Mouse (Mus musculus) cerebellum, postnatal 10 days (tissue): ENCODE measurements around the gene Psma1.

Experiments used
- DNase-seq, 2 experiments: peaks; one replicate each; pipeline ENCODE4 v3.0.0; 2021; ENCODE audit warnings: mixed read lengths in 2 of 2

Gene Psma1

DNA sequence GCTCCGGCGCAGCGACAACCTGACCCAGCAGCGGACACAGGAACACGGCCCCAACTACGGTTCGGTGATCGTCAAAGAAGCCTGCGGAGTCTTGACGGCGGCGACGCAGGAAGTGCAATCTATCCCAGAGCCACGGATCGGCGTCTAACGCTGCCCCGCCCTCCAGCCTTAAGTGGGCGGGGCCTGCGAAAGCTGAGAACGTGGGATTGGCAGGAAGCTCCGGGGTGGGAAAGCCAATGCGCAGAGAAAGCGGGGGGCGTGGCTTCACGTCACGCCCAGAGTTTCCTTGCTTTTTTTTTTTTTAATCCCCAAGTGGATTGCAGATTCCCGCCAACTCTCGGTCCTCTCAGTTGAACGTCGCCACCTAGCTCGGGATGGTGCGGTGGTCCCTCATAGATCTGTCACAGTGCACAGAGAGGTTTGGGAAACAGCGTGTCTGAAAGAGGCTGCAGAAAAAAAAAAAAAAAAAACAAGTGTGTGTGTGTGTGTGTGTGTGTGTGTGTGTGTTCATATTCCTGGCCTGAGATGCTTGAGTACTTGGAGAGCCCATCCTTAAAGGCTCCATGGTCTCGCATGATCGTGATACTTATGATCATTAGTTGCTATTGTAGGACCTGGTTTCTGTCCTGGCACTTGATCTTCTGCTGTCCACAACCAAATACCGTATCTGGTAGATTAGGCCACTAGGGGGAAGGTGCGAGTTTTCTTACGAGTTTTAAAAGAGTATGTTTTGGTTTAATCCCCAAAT is at the start of gene Psma1:
TSS of gene Psma1 (minus strand) at position 114 of the 748 bp plus-strand sequence.
- DNase-seq: peak; percentile 98 to 99

DNA sequence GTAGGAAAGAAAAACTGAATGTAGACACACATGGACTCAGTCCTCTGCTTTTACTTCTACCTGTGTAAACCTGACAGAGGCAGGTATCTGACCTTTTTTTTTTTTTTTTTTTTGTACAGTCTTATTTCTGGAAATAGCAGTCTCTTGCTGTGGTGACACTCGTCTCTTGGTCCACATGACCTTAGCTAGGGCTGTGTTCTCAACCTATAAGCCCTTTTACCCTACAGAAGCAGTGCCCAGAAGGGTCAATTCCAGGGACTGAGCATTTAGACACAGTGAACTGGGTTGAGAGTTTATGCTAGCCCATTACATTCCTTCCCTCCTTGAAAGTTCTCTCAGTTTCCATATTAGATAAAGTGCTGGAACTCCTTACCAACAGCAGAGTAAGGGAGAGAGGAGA is 47.6 kb upstream of the Psma1 start:
- DNase-seq: no peak

DNA sequence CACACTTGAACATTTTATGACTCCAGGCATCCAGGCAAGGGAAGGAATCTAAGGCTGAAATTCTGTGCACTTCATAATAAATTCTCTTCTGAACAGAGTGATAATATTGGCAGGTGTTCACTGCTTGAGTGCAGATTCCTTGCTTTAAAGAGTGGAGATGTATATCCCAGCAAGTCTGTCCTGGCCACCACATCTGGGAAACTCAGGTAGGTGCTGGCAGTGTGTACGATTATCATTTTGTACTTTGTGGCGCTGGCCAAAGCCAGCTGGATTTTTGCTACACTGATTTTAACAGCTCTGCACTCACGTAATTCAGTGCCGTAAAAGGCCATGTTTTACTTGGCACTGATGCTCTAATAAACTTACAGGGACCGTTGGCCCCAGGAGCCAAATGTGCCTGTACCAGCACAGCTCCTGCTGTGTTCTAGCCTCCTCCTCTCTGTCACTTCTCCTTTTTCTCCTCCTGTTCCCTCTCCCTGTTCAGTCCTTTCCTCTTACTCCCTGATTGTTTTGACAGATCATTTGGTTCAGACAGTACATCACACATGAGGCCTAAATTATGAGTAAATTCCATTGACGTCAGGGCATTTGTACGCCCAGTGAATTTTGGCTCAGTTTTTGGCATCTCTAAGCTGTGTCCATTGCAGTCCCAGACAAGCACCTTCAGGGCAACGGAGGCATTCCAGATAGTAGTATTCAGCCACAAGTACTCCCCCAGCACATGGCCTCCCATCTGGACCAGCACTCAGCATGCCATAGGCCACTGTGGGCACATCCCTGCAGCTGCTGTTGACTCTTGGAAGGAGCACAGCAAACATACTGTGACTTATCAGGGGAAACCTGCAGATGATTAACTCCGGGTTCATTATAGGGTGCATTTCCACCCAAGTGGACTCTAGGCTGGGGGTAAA is 46.9 kb upstream of the Psma1 start:
- peak; percentile 60 to 64 for DNase-seq

DNA sequence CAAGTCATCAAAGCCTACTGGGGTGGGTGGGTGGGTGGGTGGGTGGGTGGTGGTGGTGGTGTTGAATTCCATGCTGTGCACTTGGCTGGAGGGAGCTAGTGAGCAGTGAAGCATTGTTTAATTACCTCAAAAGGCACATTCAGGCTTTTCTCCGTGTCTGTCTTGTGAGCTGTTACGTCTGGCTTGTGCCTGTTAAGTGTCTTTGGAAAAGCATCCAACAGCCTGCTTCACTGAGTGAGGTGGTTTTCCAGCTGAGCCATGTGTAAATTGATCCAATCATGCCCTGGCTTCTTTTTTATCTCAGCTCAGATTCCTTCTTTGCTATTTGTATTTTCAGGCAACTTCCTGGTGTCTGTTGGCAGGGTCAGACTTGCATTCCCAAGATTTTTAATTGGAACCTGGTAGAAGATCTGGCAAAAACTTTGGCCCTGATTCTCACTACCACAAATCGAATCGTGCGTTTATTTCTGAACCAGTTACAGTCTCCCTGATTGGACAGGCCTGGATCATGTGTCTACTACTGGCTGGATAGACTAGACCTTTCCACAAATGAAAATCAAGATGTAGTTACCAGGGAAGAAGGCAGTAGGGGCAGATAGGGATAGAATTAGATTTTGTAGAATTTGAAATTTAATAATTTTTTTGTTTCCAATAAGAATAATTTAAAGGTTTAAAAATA is 45.9 kb upstream of the Psma1 start:
- DNase-seq: peak; percentile 37 to 58

DNA sequence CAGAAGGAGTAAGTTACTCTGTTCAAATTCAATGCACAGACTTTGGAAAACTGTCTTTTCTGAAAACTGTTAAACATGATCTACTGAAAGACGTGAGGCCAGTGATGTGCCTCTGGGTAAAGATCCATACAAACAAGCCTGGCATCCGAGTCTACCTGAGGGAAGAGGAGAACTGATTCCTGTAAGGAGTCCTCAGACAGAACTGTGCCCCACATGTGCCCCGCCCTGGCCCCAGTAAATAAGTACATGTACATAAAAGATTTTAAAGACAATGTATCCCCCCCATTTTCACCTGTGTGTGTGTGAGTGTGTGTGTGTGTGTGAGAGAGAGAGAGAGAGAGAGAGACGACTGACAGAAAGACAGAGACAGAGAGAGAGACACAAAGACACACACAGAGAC is 42.0 kb upstream of the Psma1 start:
- DNase-seq: no peak

DNA sequence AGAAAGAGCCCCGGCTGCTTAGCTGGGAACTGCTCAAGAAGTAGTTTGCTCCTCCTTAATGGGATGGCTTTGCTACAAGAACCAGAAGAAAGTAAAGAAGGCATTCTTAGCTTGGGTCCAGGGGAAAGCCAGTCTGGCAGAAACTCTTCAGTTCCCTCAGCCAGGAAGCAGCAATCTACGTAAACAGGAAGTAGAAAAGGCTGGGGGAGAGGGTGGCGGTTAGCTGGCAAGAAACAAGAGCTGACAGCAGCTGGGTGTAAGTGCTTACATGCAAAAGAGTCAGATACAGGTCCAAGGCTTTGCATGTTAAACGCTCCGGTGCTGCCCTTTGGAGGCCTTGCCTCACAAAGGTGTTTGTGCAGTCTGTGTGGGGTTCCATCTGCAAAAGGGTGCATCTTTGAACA is 41.5 kb upstream of the Psma1 start:
- DNase-seq: peak in 1 of 2 experiments; percentile 31

DNA sequence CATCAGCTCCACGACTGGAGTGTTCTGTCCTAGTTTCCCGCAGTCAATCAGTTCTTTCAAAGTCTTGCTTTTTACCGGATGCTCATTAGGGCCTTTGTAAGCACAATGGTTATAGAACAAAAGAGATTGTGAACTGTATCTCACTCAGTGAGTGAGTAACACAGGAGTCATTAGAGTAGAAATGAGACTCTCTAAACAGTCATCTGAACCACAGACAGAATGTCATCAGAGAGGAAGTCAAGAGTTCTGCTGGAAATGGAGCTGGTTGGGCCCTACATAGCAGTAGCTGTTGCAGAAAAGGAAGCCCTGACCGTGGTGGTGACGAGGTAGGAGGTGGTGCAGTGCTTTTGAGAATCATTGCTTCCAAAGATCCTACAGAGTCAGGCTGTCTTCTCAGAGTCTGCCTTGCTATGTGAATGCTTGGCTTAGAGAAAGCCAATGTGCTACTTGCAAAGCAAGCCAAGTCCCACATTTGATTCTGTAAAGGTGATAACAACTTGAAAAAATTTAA is 40.5 kb upstream of the Psma1 start:
- DNase-seq: no peak

DNA sequence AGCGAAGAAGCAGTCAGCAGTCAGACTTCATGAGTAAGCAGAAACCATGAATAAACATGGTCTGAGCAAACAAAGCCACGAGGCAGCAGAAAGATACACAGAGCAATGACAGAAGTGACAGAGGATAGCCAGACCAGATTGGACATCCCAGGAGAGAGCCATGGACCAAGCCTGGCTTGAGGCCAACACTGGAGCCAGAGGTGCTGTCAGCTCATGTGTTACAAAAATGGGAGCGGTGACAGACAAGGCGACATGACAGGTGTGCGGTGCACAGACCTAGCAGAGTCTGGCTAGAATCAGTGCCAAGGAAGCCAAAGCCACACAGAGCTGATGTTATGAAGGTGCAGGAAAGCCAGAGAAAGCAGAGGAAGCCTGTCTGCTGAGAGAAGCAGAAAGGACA is 35.3 kb upstream of the Psma1 start:
- DNase-seq: peak; percentile 86 to 87

DNA sequence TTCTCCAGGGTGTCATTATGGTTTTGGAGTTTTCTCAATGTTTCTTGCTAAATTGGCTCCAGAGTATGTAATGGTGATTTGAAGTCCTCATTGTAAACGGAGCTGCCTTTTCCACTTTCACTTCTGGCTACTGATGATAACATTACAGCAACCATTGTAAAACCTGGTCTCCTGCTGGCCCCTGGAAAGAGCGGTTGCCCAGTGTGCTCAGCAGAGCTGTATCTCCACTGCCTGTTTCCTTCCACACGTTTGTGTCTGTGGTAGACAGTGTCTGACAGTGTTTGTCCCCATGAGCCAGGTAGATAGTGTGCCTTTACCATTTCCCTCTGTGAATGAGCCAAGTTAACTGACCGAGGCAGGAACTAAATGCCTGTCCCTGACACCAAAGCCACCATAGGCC is 33.1 kb upstream of the Psma1 start:
- no peak for DNase-seq

DNA sequence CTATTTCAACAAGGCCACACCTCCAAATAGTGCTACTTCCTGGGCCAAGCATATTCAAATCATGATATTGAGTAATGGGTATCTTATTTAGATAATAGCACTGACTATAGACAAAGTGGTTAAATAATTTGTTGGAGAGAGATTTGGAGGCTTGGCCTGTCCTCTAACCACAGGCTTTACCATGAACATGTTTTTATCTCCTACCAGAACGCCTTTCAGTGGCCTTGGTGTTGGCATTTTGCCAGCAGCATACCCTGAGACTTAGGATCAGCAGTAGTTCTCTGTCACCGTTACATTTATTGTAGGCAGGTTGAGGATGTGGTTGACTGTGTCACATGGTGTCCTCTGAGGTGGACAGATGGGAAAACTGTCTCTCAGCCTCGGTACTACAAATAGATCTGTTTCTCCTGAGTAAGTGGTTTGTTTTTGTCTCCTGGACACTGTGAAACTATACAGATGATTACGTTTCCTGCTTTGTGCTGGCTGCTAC is 25.4 kb upstream of the Psma1 start:
- DNase-seq: no peak

DNA sequence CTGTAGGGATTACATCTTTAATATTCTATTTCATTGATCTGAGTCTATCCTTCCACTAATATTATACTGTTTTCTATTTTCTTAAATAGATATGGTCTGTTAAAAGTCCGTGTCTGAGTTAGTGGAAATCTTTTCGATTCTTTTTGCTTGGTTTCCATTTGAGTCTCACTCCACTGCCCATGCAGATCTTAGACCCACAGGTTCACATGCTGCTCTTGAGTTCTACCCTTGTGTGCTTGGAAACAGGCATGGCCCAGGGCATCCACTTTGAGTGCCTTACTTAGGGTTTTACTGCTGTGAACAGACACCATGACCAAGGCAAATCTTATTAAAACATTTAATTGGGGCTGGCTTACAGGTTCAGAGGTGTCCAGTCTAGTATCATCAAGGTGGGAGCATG is 24.9 kb upstream of the Psma1 start:
- peak in 1 of 2 experiments; percentile 1 for DNase-seq

DNA sequence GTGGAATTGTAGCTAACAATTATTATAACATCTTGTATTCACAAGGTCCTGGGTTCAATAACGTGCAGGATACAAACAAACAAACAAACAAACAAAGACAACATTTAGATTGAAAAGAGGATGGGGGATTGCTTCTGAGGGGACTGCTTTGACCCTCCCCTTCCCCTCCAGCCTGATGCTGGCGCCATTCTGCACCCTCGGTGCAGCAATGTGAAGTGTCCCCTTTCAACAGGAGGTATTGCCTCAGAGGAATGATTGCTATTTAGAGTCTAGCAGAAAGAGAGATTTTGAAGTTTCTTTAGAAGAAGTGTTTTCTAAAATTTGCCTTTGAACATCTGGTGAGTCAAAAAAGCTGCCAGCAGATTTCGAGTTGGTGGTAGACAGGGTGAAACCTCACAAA is 23.3 kb upstream of the Psma1 start:
- DNase-seq: peak in 1 of 2 experiments; percentile 0

DNA sequence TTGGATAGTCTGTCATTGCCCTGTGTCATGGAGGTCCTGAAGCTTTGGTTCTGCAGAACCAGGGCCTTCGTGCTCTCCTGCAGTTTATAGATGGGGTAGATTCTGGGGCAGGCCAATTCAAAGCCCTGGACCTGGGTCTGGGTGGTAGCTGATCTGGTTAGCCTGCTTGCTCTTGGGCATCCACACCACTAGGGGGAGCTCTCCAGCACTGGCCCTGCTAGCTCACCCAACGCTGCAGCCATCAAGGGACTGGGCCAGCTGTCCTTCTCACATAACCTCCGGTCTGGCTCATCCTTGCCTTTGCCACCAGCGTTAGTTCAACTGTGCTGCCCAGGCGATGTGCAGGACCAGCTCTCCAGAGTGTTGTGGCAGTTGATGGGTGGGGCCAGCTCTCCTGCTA is 18.8 kb upstream of the Psma1 start:
- peak; percentile 53 to 64 for DNase-seq

DNA sequence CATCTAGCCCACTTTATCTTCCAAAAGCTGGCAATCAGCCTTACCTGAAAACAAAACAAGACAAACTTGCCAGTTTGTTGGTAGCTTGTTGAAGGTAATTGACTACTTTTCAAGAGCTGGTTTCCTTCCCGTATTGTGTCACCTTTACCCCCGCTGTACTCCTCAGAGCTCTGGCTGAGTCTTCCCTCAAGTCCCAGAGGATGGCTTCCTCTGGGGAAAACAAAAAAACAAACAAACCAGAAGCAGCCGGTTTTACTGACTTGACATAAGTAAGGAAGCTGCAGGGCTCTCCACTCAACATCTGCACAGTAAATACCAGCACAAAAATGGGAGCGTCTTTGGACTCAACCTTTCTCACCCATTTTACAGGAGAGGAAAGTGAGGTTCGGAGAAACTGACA is 18.0 kb upstream of the Psma1 start:
- DNase-seq: no peak

DNA sequence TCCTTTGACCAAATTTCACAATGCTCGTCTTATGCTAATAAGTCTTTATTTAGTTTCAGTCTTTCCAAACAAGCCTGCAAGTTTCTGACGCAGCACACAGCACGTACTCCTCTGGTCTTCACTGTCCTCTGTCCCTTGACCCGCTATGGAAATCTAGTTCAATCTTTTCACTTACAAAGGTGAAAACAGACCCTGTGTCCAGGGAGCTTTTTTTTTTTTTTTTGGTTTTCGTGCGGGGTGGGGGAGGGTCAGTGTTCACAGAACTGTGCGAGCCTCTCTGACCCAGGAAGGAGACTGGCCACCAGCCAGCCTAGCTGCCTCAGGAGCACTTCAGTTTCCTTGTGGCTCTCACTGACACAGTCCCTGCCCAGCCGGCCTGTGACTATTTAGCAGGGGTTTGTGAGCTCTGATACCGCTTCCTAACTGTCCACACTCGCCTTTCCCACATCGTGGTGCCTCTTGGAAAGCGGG is 16.6 kb upstream of the Psma1 start:
- DNase-seq: peak; percentile 95 to 97

DNA sequence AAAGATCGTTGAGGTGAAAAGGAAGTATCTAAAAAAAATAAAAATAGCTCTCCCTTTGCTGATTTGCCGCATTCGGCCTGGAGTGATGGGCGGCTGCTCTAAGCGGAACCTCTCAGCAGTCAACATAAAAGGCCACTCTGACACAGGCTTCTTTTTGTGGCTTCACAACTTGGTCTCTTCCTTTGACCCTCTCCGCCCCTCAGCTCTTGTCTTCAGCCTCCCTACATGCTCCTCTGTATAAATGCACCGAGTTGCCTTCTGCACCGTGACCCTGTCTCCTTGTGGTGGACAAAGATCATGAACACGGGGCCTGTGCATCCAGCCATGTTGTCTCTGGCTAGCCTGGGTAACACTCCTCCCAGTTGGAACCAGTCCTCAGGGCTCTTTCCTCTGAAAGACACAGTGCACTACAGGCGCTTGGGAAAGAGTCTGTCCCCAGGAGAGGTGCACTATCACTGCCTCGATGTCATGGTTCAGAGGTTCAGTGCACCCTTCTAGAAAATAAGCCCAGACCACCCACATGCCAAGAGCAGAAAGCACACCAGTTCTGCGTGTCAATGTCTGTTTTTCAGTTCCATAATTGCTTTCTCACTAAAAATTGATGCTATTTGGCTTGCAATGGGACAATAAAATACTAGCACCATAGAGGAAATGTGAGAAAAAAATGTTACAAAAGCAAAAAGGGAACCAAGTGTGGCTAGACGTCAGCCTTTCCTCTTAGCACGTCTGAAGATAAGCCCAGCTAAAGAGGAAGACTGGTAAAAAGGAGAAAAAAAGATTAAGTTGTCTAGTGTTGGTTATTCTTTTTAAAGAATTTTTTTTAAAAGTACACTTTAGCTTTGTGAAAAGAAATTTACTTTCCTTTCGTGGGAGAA is 15.8 kb upstream of the Psma1 start:
- peak; percentile 73 to 76 for DNase-seq

DNA sequence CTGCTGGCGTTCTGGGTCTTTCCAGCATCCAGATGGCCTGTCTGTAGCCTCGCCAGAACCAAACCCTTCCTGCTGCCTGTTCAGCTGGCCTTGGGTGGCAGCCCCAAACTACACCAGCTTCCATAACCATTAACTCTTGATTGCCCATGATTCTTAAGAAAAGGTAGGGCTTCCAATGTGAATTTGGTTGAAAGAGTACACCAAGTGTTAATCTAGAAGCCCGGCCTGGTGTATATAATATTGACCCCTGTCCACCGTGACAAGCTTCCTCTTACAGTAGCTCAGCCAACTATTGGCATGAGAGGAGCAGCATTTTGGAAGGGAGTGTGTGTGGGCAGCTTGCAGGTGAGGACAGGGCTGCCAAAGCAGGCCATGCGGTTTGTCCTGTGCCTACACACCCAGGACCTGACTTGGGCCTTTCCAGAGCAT is 14.2 kb upstream of the Psma1 start:
- DNase-seq: peak; percentile 91 to 94

DNA sequence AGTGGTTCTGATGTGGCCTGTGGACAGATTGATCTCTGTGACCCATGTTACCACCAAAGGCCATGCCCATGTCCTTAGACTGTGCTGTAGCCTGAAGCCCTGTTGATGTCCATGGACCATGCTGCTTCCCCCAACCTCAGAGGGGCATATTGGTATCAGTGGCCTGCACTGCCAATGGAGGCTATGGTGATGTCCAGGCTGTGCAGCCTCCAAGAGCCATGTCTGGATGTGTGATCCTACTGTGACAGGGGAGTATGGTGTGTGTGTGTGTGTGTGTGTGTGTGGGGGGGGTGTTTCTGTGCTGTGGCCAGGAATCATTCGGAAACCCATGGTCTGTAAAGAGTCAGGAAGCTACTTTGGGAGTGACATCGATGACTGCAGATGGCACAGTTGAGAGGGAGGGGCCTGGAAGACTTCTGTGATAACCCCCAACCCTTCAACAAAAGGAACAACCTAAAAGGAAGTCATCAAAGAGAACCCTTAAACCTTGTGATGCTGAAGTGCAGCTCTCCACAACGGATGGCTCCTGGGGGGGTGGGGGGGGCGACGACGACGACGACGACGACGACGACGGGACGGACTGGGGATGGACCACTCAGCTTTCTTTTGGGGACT is 8.5 kb upstream of the Psma1 start:
- DNase-seq: no peak

DNA sequence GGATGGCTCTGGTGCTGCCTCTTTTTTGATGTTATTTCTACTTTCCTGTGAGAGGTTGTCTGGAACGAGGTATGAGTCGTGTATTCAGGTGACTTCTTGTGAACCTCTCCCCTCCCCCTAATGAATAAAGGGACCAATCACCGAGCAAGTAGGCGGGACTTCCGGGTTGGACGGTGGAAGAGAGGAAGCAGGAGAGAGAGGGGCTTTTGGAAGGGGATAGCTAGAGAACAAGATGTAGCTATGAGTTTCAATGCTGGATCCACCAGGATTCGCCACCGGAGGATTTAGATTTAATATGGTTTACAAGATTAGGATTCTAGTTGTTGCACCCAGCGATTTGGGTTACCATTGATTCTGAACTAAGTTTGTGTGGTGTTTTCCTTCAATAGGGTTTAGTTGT is 7.1 kb upstream of the Psma1 start:
- DNase-seq: no peak

DNA sequence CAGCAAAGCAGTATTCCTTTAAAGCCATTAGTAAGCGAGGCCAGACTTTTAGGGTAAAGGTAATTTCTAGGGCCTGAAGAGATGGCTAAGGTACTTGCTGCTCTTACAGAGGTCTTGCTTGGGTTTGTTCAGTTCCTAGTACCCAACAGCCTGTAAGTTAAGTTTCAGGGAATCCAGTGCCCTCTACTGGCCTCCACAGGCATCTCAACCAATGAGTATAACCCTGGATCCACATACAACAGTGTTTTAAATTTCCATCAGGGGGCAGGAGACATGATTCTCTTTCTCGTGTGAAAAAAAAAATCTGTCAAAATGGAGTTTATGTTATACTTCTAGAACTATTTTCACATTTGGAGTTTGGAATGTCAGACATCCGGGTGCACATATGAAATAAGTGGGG is 5.8 kb upstream of the Psma1 start:
- peak; percentile 69 to 87 for DNase-seq

DNA sequence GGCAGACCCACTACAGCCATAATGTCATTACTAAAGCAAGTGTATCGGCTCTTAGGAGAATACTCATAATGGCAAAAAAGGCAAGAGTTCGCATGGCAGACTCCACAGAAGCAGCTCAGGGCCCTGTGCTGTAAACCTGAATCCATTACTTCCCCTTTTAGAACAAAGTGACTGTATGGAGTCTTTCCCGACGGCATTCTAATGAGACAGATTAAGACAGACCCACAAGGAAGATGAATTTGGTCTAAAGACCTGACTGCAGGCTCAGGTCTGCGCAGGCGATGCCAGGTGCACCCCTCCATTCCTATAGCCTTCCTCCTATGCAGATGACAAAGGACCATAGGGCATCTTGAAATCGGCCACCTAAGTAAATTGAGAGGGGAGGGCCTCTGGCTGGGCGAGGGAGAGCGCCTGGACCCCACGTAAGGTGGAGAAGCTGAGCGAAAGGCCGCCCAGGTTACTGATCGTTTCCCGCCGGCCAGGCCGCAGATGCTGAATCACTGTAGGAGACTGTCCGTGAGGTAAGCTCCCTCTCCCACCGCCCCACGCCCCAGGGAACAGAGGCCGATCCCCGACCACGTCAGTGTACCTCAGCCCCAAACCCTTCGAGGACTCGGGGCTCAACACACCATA is 430 bp downstream of the Psma1 start:
- DNase-seq: no peak
